Mouse (Mus musculus) thymus, postnatal 4 days (tissue): ENCODE measurements at regions not wholly inside any gene's neighbourhood (a gene's known extent, or its start where the extent isn't known, plus 50 kb on each side); places are given as distances from the start of the nearest gene placed in this dataset.

Experiments used
- DNase-seq: peaks from one replicate; pipeline ENCODE4 v3.0.0; 2021

DNA sequence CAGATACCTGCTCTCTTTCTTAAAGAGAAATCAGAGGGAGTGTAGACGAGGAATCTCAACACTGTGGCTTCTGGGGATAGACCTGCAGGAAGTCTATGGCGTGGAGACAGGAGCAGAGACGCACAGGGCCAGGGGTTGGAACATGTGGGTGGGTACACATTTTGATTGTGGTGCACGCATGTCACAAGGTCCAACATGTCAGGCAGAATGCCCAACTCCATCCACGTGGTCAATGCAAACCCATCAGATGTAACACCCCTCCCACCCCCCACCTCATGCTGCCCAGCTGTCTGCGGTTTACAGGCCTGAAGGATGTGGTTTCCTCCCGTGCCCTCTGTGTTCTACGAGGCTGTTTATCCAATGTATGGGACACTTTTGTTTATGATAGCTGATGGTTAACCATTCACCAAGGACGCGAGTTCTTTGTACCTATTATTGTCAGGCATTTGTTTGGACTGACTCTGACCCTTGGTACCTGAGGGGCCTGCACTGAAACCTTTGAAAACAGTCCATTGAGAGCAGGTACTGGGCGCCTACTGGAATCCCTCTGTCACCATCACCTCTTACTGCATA, 142.2 kb downstream of the Irs2 start:
- DNase-seq = no peak

DNA sequence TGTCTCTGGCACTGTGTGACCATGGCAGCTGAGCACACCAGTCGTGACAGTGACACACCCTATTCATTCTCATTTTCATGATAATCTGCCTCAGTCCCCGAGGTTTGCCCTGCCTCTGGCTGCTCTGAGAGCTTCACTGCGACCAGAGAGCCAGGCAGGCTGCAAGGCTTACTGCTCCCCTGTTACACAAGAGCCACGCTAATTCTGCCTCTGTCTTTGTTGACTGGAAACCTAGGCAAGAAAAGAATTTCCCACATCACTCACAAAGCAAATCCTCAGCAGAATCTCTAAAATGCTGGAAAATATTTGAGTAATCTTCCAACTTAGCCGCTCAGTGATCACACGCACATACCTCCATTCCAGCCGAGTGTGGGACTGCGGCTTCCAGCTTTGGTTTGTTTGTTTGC, 142.8 kb downstream of the Irs2 start:
- DNase-seq = no peak

DNA sequence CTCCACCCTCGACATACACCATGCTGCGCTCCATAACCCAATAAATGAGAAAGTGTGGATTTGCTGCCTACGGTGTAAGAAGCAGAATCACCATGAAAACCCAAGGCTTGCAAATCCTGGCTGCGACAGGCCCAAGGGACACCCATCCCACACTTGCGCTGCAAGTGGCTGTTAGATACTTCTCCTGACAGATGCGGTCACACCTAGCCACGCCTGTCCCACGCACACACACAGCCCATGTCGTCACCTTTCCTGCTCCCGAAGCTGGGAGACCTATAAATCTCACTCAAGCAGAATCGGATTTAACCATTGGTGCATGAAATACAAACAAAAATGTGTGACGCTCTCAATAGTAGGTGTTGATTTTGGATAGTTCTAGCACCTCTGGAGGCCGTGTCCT, 145.8 kb downstream of the Irs2 start:
- no peak for DNase-seq

DNA sequence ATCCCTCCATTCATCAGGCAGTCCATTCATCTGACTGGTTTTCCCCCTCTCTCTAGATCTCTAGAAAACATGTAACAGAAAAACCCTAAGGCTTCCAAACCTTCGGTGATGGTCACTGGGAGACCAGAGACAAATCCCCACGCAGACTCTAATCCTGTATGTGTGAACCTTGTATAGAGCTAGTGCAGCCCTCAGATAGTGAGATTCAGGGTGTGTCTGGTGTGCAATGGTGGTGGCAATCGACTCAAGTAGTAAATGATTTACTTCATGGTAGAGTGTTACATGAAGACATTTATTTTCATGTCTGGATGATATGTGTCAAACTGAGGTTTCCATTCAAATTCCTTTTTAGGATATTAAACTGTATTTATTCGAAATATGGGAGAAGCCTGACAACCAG, 147.4 kb downstream of the Irs2 start:
- DNase-seq = no peak

DNA sequence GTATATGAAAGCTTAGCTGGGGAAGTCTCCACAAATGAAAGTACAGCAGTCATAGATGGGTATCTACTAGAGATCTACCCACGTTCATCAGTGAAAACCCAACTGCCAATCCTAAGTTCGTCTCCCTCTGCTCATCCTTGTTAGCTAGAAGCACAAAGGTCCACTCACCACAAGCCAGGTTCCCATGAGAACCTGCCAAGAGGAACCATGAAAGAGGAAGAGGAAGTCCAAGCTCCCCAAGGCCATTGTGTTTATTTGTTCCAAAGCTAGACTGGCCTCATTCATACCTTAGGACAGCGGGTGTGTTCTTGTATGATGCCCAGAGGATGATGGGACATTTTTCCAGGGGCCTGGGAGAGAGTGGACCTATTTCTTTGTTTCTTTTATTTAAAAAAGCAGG, 150.4 kb downstream of the Irs2 start:
- no peak for DNase-seq

DNA sequence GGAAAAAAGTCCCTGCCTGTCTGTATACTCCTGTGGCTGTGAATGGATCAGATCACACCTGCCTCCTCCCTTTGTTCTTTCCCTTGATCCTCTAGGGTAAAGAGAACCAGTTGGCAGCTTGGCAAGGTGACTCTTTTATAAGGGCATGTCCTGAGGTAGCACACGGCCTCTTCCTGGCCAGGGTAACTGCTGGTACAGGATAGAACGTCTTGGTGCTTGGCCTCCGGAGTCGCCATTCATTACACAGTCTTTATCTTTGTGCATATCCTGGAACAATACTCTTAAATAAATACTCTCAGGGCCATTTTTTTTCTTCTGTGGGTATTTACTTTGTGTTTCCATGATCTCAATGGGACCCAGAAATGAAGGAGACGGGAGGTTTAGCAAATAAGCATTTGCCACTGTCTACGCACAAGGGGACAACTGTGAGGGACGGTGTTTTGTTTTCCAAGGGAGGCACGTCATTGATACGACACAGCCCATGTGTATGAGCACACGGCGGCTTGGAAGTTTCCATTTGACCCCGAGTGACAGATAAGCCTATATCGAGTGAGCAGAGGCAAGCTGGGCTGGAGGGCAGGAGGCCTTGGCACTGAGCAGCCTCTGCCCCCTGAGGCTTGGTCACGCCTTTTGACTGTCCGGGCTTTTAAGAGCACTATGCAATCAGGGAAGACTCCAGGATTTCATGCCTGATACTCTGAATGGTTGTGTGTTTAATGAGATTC, 151.1 kb downstream of the Irs2 start:
- no peak for DNase-seq

DNA sequence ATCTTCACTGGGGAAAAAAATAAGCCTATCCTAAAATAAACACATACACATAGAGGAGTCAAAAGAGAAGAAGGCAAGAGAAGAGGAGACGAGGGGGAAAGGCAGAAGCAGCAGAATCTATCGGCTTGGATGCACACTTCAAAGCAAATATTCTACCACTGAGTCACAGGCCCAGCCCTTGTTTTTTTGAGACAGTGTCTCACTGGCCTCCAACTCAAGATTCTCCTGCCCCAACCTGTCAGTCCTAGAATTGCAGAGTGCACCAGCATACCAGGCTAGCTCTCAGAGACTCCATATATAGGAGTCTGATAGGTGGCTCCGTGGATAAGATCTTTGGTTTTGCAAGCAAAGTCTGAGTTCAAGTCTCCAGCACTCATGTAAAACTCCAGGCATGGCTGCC, 152.6 kb downstream of the Irs2 start:
- DNase-seq = no peak

DNA sequence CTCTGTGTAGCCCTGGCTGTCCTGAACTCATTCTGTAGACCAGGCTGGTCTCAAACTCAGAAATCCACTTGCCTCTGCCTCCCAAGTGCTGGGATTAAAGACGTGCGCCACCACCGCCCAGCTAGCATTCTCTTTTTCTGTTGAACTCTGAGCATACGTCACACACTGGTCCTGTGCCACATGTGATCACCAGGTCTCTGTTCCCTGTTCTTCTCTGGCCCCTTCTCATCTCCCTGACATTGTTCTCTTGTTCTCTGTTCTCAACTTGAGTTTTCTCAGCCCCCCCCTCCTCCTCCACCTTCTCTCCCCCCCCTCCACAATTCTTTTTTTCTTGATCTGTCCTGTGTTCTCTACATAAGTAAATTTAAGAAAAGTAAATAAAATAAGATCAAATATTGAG, 153.1 kb downstream of the Irs2 start:
- no peak for DNase-seq

DNA sequence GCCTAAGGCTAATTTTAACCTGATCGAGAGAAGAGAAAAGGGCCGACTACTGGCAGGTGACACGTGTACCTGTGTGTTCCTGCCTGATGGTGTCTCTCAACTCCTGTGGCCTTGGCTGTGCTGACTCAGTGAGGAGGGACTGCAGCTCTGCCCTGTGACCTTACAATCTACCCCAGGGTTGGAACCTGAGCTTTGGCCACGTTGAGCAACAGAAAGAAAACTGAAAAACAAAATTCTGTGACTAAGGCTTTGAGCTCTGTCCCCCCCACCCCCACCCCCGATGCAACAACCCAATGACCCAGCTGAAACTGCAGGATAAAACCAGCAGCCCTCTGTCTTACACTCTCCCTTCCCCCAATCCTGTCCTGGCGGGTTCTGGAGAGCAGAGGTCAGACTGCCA, 153.7 kb downstream of the Irs2 start:
- no peak for DNase-seq

DNA sequence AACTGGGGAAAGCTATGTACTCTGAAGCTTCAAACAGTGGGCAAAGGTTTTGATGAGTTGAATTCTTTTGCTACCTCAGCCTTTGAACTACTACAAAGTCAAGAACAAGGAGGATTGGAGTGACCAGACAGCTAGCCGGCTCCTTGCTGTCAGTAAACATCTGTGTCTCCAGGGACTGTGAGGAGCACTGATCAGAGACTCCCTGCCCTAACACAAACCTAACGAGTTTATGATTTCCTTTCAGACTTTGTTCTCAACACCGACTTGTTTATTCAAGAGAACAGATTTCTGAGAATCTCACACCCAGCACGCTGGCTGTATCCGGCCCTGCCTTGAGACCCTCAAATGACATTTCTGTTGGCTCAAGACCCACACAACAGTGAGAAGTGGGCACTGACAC, 154.4 kb downstream of the Irs2 start:
- no peak for DNase-seq

DNA sequence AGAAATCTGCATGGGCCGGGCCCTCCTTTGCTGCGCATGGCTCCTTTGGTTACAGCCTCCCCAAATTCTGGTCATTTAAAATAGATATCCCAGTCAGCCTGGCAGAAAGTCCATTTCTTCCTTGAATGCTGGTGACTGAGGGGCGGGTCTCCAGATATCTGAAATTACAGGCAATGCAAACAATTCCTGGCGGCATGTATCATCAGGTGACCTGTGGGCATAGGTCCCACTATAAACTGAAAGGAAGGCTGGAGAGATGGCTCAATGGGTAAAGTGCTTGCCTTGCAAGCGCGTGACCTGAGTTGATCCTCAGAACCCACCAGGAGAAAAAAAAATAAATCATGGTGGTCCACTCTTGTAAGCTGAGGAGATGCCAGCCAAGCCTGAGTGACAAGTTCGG, 158.3 kb downstream of the Irs2 start:
- no peak for DNase-seq

DNA sequence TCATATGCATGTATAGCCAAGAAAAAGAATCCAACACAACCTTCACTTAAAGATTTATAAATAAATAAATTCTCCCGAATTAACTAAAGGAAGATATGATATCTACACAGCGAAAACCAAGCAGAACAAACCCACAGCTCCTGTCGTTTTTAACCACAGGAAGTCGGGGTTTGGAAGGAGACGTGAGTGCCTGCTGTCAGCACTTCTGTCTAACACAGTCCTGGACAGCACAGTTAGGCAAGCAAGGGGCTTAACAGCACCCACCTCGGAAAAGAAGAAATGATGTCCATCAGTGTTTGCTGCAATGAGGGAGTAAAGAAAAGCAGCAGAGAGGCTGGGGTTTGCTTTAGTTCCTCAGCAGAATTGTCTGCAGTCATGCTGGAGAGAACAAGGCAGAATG, 162.7 kb downstream of the Irs2 start:
- no peak for DNase-seq

DNA sequence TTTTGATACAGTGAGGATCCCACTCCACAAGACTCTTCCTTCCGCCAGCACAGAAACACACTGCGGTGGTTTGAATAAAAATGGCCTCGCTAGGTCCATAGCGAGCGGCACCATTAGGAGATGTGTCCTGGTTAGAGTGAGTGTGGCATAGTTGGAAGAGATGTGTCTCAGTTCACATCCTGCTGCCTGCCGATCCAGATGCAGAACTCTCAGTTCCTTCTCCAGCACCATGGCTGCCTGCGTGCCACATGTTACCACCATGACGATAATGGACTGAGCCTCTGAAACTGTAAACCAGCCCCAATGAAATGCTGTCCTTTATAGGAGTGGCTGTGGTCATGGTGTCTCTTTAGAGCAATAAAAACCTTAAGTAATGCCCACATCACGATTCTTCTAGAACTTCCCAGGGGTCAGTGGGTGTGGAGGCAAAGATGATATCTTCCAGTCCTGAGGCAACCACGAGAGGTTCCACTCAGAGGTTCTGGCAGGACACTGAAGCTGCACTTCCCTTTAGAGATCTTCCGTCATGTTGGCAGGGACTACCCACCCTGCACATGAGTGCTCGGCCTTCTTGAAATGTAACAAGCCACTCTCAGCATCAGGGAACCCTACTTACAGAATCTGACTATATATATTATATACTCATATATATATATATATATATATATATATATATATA, 167.3 kb downstream of the Irs2 start:
- DNase-seq = no peak

DNA sequence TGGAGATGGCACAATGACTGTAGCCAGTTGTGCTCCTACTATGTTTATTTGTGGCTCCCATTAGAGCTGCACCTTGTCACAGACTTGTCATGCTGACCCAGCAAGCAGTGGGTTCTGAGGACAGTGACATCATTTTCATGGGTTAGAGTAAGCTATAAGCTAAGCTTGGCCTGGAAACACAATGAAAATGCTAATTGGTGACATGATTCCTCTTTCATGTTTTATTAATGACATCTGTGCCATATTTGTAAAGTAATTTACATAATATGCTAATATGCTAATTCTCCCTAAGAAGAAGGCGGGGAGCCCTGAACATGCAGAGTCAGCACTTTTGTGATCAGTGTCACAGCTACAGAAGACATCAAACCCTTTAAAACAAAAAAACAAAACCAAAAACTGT, 168.2 kb downstream of the Irs2 start:
- DNase-seq = no peak

DNA sequence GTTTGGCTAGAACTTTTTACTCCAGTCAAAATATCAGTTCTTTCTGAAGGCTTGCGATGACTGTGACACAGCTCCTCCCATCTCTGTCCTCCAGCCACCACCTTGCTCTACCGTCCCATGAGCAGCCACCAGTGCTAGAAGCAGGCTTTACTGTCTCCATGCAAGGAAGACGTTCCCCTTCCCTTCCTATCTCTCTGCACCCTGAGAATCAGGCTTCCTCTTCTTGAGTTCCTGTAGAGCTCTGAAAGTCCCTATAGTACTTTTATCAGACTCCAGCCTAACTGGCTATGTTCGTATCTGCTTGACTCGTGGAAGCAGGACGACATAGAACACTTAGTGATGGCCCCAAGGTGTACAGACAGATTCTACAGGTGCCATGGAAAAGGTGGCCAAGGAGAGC, 173.2 kb downstream of the Irs2 start:
- no peak for DNase-seq

DNA sequence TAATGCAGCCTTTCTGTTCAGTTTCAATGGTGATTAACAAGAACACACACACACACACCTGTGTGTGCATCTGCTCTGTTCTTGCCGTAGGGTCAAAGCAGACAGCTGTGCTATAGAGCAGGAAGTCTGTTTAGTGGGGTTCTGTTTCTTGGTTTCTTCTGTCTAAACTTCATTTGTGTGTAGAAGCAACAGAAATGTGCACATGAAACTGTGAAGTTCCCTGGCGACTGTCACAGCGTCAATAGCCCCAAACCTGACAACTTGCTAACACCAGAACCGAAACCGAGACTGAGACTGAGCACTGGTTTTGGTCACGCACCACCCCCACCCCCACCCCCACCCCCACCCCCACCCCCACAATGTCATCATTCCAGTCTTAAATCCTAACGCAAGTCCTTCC, 176.4 kb downstream of the Irs2 start:
- DNase-seq = no peak

DNA sequence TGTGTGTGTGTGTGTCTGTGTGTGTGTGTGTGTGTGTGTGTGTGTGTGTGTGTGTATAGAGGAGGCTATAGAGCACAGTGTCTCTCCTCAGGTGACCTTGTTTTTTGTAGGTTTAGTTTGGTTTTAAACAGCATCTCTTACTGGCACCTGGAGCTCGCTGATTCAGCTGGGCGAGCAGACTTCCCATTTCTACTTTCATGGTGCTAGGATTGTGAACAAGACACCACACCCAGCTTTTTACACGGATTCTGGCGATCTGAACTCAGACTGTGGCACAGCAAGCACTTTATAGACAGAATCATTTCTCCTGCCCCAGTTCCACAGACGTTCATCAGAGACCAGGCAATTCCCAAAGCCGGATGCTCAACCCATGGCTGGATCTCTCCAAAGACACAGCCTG, 177.0 kb downstream of the Irs2 start:
- DNase-seq = no peak

DNA sequence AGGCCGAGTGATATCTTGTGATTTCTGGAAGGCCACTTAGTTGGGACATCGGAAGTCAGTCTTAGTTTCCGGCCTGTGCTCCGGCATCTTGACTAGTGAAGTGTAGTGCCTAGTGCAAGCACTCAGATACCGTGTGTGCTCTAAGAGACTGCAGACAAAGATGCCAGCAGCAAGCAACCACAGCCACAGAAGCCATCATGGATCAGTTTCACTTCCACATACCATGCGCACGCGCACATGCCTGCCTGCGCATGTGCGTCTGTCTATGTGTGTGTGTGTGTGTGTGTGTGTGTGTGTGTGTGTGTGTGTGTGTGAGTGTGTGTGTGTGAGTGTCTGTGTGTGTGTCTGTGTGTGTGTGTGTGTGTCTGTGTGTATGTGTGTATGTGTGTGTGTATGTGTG, 177.4 kb downstream of the Irs2 start:
- DNase-seq = no peak

DNA sequence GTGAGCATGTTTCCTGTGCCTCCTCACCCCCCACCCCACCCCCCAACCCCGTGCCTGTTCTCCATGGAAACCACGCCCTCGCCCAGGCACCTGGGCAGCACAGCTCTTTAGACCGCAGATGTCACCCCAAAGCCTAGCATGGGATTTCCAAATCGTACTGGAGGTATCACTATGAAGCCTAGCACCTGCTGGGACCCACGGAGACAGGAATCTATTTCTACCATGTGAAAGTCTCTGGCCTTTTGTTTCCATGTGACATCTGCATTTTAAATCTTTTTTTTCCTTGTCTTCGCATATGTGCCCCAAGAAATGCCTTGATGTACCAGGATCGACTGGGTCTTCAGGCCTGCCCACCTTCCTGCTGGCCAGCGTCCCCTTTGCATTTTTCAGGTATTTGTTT, 179.7 kb downstream of the Irs2 start:
- no peak for DNase-seq

DNA sequence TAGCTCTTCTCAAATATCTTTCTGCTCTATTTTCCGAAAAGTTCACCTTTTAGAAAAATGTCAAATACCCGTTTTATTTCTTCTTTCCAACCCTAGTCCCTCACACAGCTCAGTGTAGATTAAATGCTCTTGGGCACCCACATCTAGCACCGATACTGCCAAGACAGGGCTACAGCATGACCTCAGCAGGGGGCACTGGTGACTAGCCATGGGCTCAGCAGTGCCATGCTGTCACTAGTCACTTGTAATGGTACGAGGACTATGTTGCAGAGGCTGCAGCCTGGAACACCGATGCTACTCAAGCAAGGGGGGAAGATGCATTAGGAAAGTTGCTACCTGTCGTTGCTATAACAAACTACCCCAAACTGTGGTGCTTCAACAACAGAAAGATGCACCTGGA, 180.7 kb downstream of the Irs2 start:
- peak; percentile 42 for DNase-seq

DNA sequence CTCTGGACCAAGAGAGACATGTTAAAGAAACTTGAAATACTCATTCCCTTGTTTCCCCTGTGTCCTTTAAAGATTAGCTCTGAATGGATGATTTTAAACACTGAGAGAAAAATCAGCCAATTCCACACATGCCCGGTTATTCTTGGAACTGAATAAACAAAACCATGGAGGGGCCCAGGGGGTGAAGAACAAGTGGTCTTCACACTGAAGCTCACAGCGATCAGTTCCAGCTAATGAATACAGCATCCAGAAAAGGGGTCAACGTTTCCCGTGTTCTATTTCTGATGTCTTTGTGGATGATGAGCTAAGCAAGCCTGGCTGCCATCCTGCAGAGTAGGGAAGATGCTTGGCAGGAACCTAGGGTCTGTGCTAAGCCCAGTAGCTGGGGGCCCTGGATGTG, 182.3 kb downstream of the Irs2 start:
- no peak for DNase-seq

DNA sequence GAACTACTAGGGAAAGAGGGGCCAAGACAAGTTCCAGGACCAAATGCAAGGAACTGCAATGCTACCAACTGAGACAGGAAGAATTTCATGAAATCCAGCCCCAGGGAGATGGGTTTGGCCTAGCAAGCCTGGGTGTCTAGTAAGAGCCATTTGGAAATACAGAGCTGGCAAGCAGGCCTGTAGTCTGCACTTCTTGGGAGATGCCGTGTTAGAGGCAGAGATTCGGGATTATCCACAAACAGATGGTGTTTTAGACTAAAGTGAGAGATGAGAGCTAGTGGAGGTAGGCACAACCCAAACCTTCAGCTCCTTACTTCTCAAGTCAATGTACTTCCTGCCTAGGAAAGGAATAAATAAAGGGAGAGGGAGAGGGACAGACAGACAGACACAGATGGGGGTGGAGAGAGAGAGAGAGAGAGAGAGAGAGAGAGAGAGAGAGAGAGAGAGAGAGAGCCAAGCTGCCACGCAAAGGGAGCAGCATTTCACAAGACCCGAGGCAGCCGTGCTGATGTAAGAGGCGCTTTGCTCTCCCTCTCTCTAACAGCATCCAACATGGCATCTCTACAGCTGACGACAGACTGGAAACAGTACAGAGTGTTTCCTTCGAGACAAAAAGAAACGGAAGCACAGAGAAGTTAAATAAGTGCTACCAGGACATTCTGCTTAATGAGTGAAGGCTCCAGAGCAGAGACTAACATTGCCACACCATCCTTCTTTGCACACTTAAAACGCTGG, 182.9 kb downstream of the Irs2 start:
- DNase-seq = no peak

DNA sequence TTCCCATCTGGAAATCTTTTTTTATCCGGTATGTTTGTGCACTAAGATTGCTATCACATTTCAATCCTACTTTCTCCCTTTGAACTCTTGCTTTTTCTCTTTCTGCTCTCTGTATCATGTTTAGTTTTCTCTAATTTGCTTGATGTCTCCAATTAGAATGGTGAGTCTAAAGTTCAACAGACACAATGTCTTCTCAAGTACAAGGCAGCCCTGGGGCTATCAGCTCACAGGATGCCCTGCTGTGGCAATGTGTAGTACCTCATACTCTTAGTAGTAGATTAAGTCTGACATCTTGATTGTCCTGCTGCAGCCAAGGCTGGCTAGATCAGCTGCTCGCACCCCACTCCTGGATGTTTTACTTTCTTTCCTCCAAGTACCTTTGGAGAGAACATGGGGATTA, 186.4 kb downstream of the Irs2 start:
- no peak for DNase-seq

DNA sequence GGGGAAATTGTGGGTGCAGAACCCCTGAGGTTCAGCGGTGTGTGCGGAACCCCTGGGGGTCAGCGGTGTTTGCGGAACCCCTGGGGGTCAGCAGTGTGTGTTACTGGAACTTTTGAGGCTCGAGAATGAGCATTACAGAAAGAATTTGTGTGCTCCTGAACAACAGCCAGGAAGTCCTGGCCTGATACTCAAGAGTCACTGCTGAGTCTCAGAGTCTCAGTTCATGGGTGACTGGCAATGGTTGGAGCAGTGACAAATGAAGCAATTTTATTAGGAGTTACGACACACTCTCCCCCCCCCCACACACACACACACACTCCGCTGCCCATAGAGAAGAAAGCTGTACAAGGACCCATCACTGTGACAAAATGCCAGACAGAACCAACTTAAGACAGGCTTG, 193.8 kb downstream of the Irs2 start:
- DNase-seq = no peak
